Mouse (Mus musculus) cerebellum, adult 8-10 months (tissue): ENCODE measurements at regions not wholly inside any gene's neighbourhood (a gene's known extent, or its start where the extent isn't known, plus 50 kb on each side); places are given as distances from the start of the nearest gene placed in this dataset.

Experiments used
- DNase-seq: peaks from one replicate; pipeline ENCODE4 v3.0.0; 2022

DNA sequence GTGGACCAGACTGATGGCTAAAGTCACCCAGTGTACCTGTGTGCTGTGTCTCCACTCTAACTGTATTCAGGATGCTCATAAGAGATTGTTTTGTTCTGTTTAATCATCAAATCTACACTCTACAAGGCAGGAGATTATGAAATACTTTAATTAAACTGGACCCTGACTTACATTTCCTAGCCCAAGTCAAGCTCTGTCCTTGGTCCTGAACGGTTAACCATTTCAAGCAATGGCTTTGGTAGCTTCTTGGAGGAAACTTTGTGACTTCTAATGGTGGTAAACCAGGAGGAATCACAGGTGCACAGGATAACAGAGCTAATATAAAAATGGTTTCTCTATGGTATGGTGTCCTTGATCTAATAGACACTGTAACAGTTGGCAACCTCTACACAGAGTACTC lies 370.4 kb downstream of the Nbas start:
- no peak for DNase-seq
